Mouse (Mus musculus): ENCODE data around the gene Nuak1.
"Not testable (repeated sequence)": the region's sequence is repeated elsewhere in the genome, so short reads cannot be mapped to it uniquely, and the experiment has no call there.

Nuak1 gene

GRCm38 (mm10) chr10:84440541-84441433 is at the start of gene Nuak1:
Gene Nuak1 (minus strand): TSS chr10:84440597.
- DNase-seq: peak; percentile 90

GRCm38 (mm10) chr10:84490115-84490514 is 49.7 kb upstream of the Nuak1 start:
- no peak for DNase-seq

DNA sequence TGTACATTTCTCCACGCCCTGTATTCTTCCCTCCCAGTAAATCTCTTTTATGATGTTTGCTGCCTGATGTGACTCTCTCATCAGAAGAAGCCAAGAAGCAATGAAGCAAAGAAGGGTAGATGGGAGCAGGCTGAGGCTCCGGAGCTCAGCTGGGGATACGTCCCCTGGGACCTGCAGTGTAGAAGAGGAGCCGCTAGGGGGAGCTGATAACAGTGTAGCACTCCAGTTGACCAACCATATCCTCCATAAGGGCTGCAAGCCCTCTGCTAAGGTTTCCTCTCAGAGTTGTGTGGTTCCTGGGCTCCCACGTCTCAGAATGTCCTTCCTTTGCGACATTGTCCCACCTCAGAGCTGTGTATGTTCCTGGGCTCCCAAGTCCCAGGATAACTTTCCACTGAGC is 47.9 kb upstream of the Nuak1 start:
- peak; percentile 78 for DNase-seq

GRCm38 (mm10) chr10:84484661-84485060 is 44.3 kb upstream of the Nuak1 start:
- DNase-seq: no peak

GRCm38 (mm10) chr10:84483553-84483952 is 43.2 kb upstream of the Nuak1 start:
- DNase-seq: no peak

DNA sequence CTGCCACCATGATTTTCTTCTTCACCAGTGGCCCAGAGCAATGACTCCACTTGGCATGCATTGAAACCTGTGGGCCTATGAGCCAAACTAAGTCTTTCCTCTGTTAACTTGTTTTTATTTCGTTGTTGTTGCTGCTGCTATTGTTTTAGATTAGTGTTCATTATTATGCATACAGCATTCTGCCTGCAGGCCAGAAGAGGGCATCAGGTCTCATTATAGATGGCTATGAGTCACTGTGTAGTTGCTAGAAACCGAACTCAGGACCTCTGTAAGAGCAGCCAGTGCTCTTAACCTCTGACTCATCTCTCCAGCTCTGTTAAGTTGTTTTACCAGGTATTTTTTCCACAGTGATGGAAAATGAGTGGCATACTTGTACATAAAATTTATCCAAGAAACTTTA is 42.7 kb upstream of the Nuak1 start:
- DNase-seq: no peak

DNA sequence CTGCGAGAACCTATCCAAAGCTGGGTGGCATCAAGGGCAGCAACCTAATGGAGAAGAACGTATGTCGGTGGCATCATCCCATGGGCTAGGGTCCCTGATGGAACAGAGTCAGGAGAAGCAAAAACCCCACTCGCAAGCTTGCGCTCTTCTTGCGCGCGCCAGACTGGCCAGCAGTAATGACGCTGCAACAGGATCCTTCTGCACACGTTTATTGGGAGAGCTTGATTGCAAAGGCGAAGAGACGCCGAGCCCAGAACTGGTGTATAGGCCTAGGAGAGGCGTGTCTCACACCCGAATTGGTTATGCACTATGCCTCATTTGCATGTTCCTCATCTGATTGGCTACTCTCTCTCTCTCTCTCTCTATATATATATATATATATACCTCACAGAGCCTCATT is 42.0 kb upstream of the Nuak1 start:
- not testable (repeated sequence) for DNase-seq

DNA sequence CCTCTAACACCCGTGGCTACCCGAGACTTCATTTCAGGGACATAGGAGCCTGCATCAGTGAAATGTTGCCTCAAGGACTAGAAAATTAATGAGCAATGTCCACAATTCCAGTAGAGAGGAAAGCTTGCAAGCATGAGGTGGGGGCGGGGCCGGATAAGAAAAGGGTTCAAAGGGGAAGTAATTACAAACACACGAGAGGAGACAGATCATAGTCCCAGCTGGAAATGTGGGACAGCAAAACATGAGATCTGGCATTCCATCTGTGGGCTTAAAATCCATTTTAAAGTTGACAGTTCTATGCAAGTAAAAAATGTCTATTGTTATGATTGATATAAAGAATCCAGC is 40.9 kb upstream of the Nuak1 start:
- no peak for DNase-seq

DNA sequence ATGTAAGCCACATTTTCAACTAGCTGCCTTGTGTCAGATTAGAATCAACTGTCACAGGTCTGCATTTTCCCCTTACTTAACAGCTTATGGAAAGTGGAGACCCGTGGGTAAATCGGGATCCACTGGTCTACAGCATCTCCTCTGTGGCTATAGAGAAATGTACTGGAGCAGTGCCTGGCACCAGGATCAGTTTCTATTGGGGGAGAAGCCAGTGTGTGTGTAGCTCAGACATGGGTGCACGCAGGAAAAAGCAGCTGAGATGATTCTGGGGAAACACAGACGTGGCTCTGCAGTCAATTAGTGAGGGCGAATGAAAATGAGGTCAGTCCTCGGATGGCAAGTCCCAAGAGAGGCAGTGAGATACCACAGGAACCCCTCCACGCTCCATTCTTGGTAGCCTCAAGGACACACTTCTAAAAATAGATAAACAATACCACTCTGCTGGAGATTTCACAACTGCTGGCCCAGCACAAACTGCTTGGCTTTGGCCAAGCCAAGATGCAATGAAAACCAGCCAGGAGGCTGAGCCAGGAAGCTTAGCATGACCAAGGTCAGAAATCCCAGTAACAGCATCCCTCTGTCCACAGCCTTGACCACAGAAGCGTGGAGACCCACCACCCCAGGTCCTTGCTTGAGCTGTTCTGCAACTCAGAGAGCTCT is 40.4 kb upstream of the Nuak1 start:
- DNase-seq: no peak

DNA sequence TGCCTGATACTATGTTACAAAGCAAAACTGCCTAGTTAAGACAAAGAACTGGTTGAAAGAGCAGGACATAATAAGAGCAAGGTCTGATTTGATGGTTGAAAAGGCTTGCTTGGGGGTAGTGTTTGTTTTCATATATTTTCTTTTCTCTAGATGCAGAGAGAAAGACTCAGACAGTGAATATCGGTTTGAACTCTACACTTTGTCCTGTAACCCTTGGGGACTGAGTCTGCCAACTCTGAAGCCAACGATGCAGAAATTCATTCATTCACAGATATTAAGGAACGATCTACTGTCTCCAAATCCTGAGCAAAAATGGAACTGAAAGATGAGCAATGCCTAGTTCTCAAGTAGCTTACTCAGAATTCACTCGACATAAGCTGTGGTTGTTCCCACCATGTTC is 39.7 kb upstream of the Nuak1 start:
- DNase-seq: no peak

DNA sequence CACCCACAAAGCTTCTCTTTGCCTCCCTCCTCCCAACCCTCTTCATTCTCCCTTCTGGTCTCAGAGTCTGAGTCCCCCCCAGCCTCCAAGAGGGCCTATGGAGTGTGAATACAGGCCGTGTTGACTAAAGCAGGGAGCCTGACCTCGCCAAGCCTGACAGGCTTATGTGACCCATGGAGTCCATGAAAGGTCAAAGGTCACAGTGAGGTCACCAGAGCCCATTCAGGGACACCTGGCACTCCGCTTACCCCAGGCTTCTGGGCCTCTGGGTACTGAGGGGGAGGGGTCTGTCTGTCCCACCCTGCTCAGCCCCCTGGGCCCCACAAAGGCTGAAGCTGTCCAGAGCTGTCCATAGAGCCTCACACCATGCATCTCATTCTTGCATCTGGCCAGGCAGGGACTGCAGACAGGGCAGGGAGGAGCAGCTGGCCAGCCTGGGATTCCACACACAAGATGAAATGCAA is 37.2 kb upstream of the Nuak1 start:
- DNase-seq: no peak

DNA sequence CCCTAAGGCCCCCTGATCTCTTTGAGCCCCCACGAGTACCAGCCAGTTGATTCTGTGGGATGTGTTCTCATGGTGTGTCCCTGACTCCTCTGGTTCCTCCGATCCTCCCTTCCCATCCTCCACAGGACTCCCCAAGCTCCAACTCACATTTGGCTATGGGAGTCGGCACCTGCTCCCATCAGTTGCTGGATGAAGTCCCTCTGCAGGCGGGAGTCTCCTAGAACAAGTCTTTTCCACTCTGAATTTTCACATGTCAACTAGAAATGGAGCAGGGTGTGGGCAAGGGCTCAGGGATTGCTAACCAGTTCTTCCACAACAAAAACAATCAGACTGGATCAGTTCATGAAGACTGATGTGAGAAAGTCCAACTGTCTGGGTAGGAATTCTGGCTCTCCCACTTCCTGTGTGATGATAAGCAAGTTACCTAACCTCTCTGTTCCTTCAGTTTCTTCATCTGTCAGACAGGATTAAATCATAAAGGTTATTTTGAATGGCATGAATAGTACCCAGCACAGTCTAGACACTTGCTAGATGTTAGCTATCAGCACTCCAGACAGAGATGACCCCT is 36.7 kb upstream of the Nuak1 start:
- DNase-seq: no peak

- no peak for DNase-seq
These were observed 27.3 kb upstream of the Nuak1 start for GRCm38 (mm10) chr10:84467555-84468164.

DNA sequence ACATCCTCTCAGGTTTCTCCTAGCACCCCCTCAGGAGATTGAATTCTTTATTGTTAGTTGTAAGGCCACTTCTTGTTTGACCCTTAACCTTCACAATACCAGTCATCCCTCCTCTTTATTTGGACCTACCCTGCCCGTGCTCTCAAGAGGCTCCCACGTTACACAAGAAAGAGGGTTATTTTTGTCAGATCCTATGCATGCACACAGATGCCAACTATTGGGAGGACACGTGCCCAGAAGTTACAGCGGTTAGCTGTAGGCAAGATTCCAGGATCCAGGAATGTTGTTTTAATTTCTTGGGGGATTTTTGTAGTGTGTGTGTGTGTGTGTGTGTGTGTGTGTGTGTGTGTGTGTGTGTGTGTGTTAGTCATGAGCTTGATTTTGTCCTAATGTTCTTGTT is 25.1 kb upstream of the Nuak1 start:
- no peak for DNase-seq

GRCm38 (mm10) chr10:84460420-84461101 is 20.2 kb upstream of the Nuak1 start:
- no peak for DNase-seq

- DNase-seq: no peak
These were observed 17.7 kb upstream of the Nuak1 start for GRCm38 (mm10) chr10:84458094-84458493.

DNA sequence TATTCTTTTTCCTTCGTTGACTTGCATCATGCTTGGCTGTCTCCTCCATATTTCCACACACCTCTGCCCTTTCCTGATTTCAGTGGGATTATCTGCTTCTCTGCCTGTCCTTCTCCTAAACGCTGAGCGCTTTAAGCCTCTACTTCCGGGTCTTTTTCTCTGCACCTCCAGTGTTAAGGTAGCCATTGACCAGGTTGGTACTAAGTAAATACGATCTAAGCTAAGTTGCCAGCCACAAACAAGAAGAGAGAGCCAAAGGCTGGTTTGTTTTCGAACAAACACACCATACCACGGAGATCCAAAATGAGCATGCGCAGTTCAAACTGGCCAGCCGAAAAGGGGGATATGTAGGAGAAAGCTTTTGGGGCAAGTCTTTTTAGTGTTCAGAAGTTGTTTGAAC is 17.1 kb upstream of the Nuak1 start:
- no peak for DNase-seq

GRCm38 (mm10) chr10:84456632-84457320 is 16.4 kb upstream of the Nuak1 start:
- no peak for DNase-seq

- DNase-seq: no peak
These were observed 11.5 kb upstream of the Nuak1 start for GRCm38 (mm10) chr10:84451883-84452282.

GRCm38 (mm10) chr10:84450654-84451053 is 10.3 kb upstream of the Nuak1 start:
- peak; percentile 77 for DNase-seq

GRCm38 (mm10) chr10:84449733-84450132 is 9.3 kb upstream of the Nuak1 start:
- no peak for DNase-seq

- DNase-seq: no peak
These were observed 7.0 kb upstream of the Nuak1 start for GRCm38 (mm10) chr10:84447411-84447821.
